Mouse (Mus musculus) cortical plate, adult 2 months (tissue): ENCODE results near the gene Gm47283.
"Not testable (repeated sequence)": the region's sequence is repeated elsewhere in the genome, so short reads cannot be mapped to it uniquely, and the experiment has no call there.

Experiments used
- CTCF ChIP-seq: fragments of 200-500 bp; IDR thresholded peaks from 2 replicates; pipeline ENCODE4 v1.5.1; 2011; ENCODE audit warnings: mild to moderate bottlenecking, control low read depth, low read length; ENCODE audit not compliant: insufficient read depth; ENCODE audit errors: extremely low read depth
- POLR2A ChIP-seq: fragments of 200-500 bp; IDR thresholded peaks from 2 replicates; pipeline ENCODE4 v1.6.1; 2011; ENCODE audit warnings: mild to moderate bottlenecking, low read length, control low read depth; ENCODE audit not compliant: insufficient read depth; ENCODE audit errors: extremely low read depth

DNA sequence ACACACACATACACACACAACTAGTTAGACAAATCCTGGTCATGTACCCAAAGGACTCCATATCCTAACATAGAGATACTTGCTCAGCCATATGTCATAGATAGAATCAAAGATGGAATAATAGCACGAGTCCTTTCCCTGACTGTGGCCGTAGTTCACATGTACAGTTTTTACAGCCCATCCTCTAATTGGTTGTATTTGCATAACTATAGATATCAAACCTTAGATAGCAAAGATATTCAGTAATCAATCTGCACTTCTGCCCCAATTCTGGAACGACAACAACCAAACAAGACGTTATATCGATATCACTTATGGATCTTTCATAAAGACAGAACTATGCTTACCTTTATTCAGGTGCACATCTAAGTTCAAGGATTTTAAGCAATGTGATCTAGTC lies 39.3 kb upstream of the Gm47283 start:
- TF ChIP-seq POLR2A, CTCF: not testable (repeated sequence)
